Mouse (Mus musculus) neural tube, embryonic 14.5 days (tissue): ENCODE data around the gene Als2cr12. TPM values are rescaled to one million over a fixed set of nuclear protein-coding genes. Genes with fewer than 3 reads are reported as not detected.
"Not testable (repeated sequence)": the region's sequence is repeated elsewhere in the genome, so short reads cannot be mapped to it uniquely, and the experiment has no call there.

Experiments
- ATAC-seq: fragments of 200-750 bp; cut with Nextera tagmentation; 2 replicates; pipeline ENCODE4 v1.8.0; 2017; ENCODE audit warnings: low read depth, mild to moderate bottlenecking, moderate TSS enrichment, moderate library complexity
- H3K27ac ChIP-seq: fragments of 300-500 bp; sonication (generic); 2 replicates; pipeline ENCODE4 v1.5.1; 2014; ENCODE audit warnings: low read depth, mild to moderate bottlenecking, control low read depth, low read length, moderate library complexity, mixed read lengths
- H3K27me3 ChIP-seq: fragments of 300-500 bp; sonication (generic); 2 replicates; pipeline ENCODE4 v1.6.1; 2014; ENCODE audit warnings: low read length; ENCODE audit not compliant: control insufficient read depth, insufficient read depth
- H3K36me3 ChIP-seq: fragments of 300-500 bp; sonication (generic); 2 replicates; pipeline ENCODE4 v1.6.1; 2014; ENCODE audit warnings: low read length, mixed read lengths; ENCODE audit not compliant: control insufficient read depth, insufficient read depth
- H3K4me1 ChIP-seq: fragments of 300-500 bp; sonication (generic); 2 replicates; pipeline ENCODE4 v1.6.1; 2014; ENCODE audit warnings: low read length; ENCODE audit not compliant: control insufficient read depth, insufficient read depth
- H3K4me2 ChIP-seq: fragments of 300-500 bp; sonication (generic); 2 replicates; pipeline ENCODE4 v1.6.1; 2014; ENCODE audit warnings: mild to moderate bottlenecking, low read depth, low read length, control low read depth
- H3K4me3 ChIP-seq: fragments of 300-500 bp; sonication (generic); 2 replicates; pipeline ENCODE4 v1.5.1; 2014; ENCODE audit warnings: low read depth, low read length, control low read depth, mixed read lengths
- H3K9ac ChIP-seq: fragments of 300-500 bp; sonication (generic); replicated peaks from 2 replicates; pipeline ENCODE4 v1.6.1; 2014; ENCODE audit warnings: low read depth, mild to moderate bottlenecking, control low read depth, low read length, mixed read lengths
- H3K9me3 ChIP-seq: fragments of 300-500 bp; sonication (generic); 2 replicates; pipeline ENCODE4 v1.6.1; 2016; ENCODE audit warnings: low read length; ENCODE audit not compliant: control insufficient read depth
- WGBS: fragments of 180-500 bp; shearing (Covaris S2); extraction: QIAGEN DNeasy Blood & Tissue Kit; methylation state at CpG from one replicate; pipeline ENCODE4 v1.1.7; 2014; 5-methylcytosine and 5-hydroxymethylcytosine counted together
- polyA plus RNA-seq: library from polyadenylated mRNA; unstranded; fragments of >200 nt; fragmentation: Nextera tagmentation; extraction: Ambion mirVana; gene quantifications from 2 replicates; pipeline ENCODE4 v1.2.1, GENCODE M21; 2014

Als2cr12 gene
- polyA plus RNA-seq, 1 experiment from 2014 or later, result 0.11 TPM

DNA sequence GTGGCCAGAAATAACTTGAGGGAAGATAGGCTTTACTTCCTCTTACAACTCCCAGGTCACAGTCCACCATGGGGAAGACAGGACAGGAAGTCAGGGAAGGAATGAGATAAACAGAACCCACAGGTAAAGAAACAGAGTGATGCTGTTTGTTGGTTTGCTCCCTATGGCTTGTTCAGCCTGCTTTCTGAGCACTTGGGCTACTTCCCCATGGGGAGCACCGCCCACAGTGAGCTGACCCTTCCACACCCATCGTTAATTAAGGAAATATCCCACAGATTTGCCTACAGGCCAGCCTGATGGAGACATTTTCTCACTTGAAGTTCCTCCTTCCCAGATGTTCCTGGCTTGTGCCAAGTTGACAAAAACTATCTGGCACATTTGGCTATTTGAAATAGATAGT, 66.9 kb downstream of the Als2cr12 start:
- ATAC-seq, H3K9me3 ChIP-seq, H3K36me3 ChIP-seq, H3K4me3 ChIP-seq, H3K27ac ChIP-seq, H3K27me3 ChIP-seq, H3K4me1 ChIP-seq, H3K9ac ChIP-seq, H3K4me2 ChIP-seq: not testable (repeated sequence)
- WGBS, result 100% methylated on average over 1 of the region's 2 CpGs

DNA sequence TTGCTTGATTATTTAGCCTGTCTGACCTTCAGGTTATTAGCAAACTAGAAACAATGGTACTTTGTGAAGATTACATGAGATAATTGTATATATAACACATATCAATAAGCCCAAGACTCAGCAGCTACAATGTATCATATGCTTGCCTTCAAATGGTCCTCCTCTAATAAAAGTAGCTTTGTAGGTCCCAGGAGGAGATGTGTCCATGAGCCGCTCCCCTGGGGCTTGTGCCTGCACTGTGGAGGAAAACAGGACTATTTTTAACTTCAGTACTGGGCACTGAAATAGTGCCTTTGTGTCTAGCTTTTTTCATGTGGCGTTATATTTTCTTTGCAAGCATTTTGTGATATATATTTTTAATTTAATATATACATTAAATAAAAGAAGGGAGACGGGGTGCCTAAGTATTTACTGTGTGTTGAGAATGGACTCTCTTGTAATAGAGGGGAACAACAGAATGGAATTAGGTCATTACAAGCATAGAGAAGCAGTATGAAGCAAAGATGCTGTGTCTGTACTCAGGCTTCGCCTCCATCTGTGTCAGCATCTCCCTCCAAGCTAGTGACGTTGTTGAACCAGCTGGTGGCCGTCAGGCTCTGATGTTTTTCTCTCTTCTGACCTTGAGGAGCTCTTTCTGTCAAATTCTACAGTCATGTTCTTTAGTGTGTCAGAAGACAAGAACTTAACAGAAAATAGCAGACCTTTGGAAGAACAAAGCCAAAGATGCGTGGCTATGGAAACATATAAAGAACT, 73.6 kb downstream of the Als2cr12 start:
- no peaks in the 10 kb centered on the region for H3K27me3 ChIP-seq
- H3K4me2 ChIP-seq, result no peak overlapping the region
- no peak overlapping the region for H3K27ac ChIP-seq
- 70% methylated on average over 7 of the region's 7 CpGs for WGBS
- H3K4me3 ChIP-seq, result no peak overlapping the region
- no peaks in the 10 kb centered on the region for H3K36me3 ChIP-seq
- no peaks in the 10 kb centered on the region for H3K9me3 ChIP-seq
- peaks cover 3% of the 10 kb centered on the region; the same call in 1 of the 2 replicates for H3K4me1 ChIP-seq
- H3K9ac ChIP-seq, result no peak overlapping the region
- ATAC-seq, result peak; percentile 49; the same call in 1 of the 2 replicates

DNA sequence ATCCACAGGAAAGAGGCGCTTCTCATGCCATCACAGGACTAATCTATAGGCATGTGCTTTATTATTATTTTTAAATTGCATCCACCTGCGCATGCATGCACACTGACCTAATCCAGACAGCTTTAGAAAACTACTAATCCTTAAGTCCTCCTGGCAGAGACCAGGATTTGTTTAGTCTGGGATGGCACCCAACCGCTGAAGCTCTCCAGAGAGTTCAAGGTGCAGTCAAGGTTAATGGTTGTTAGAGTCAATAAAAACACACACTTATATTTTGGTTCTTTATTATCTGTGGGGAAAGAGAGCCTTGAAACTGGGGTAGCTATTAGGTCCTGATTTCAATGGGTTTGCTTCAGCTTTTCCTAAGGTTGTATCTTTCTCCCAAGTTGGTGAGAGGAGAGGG, 74.5 kb downstream of the Als2cr12 start:
- Histone ChIP-seq H3K27ac (no peak overlapping the region), H3K4me1 (peaks cover 3% of the 10 kb centered on the region; the same call in 1 of the 2 replicates), H3K36me3 (no peaks in the 10 kb centered on the region), H3K27me3 (no peaks in the 10 kb centered on the region), H3K9me3 (no peaks in the 10 kb centered on the region), H3K4me3 (no peak overlapping the region), H3K9ac (no peak overlapping the region), H3K4me2 (no peak overlapping the region)
- no peak for ATAC-seq
- 94% methylated on average over 3 of the region's 3 CpGs for WGBS

DNA sequence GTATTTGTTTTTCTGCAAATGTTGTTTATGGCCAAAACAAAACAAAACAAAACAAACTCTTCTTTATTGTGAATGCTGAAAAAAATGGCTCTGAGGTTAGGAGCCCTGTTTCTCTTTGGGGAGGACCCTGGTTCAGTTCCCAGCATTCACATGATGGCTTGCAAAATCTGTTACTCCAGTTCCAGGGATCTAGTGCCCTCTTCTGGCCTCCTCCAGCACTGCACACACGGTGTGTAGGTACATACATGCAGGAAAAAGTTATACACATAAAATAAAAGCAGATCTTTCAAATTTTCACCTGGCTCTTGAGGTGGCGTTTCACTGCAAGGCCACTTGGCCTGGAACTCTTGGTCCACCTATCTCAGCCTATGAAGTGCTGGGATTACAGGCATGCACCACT, 77.0 kb downstream of the Als2cr12 start:
- peaks cover 3% of the 10 kb centered on the region; the same call in 1 of the 2 replicates for H3K4me1 ChIP-seq
- 95% methylated on average over 2 of the region's 2 CpGs for WGBS
- H3K4me3 ChIP-seq, result no peak overlapping the region
- H3K27ac ChIP-seq, result no peak overlapping the region
- H3K36me3 ChIP-seq, result no peaks in the 10 kb centered on the region
- H3K9ac ChIP-seq, result no peak overlapping the region
- ATAC-seq, result no peak
- H3K9me3 ChIP-seq, result no peaks in the 10 kb centered on the region
- H3K27me3 ChIP-seq, result no peaks in the 10 kb centered on the region
- no peak overlapping the region for H3K4me2 ChIP-seq

DNA sequence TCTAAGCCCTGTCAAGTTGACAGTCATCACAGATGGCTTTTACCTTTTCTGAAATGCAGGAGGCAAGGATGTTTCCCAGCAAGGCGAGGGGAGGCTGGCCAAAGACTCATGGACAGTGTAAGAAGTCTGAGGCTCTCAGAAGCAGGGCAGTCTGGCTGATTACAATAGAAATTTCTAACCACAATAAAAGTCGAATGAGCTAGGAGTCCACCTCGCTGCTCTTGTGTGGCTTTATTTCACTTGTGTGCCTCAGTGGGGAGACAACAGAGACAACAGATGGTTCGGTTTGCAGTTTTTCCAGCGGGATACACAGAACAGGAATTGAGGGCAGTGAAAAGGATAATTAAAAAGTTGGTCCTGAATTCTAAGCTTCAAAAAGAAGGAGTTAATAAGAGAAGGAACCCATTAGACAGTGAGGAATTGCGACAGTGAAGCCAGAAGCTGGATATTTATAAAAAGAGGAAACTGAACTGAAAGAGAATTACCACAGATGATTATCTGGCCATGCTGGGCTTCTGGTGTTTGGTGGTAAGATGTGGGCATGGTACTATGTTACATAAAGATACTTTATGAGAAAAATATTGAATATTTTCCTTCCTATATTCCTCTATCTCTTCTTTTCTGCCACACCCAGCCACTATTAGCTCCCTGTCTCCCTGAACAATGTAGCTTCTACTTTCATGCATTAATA, 77.7 kb downstream of the Als2cr12 start:
- H3K4me1 ChIP-seq, result peaks cover 3% of the 10 kb centered on the region; the same call in 1 of the 2 replicates
- no peaks in the 10 kb centered on the region for H3K36me3 ChIP-seq
- no peaks in the 10 kb centered on the region for H3K9me3 ChIP-seq
- WGBS, result 75% methylated on average over 6 of the region's 6 CpGs
- H3K4me3 ChIP-seq, result no peak overlapping the region
- H3K27ac ChIP-seq, result no peak overlapping the region
- H3K4me2 ChIP-seq, result no peak overlapping the region
- no peak for ATAC-seq
- no peak overlapping the region for H3K9ac ChIP-seq
- no peaks in the 10 kb centered on the region for H3K27me3 ChIP-seq

DNA sequence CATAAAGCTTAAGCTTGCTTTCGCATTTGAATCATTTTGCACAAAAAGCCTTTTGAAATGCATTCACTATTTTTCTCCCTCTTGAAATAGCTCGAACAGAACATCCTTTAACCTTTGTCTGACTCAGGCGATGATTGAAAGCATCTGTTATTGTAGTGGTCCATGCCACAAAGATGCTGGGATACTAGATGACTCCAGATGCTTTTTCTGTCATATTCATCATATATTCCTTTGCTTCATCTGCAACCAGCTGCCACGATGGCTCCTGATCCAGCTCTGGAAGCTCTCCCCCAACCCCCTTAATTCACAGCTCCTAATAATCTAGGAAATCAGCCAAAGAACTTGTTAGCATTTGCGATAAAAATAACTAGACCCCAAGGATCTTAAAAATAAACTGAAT, 78.7 kb downstream of the Als2cr12 start:
- Histone ChIP-seq H3K36me3 (no peaks in the 10 kb centered on the region), H3K9me3 (no peaks in the 10 kb centered on the region), H3K27me3 (no peaks in the 10 kb centered on the region), H3K4me3 (no peak overlapping the region), H3K27ac (no peak overlapping the region), H3K4me1 (peaks cover 3% of the 10 kb centered on the region; the same call in 1 of the 2 replicates), H3K9ac (no peak overlapping the region), H3K4me2 (no peak overlapping the region)
- ATAC-seq, result no peak
- 56% methylated on average over 5 of the region's 5 CpGs for WGBS

DNA sequence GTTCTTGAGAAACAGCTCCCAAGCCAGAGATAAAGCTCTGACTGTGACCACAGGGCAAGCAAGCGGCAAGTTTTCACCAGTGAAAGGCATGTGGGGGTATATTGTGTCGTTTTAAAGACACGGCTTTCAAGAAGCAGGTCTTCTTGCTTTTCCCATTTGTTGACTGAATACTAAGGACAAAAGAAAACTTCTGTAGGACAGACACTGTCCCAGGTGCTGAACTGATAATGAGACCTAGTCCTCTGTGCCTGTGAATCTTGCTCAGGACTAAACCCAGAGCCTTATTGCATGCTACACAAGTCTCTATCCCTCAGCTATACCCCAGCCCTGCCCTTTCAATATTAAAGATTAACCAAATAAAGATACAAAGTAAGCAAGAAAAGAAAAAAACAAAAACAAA, 79.6 kb downstream of the Als2cr12 start:
- H3K9ac ChIP-seq, result no peak overlapping the region
- no peaks in the 10 kb centered on the region for H3K9me3 ChIP-seq
- ATAC-seq, result no peak
- H3K4me3 ChIP-seq, result no peak overlapping the region
- no peaks in the 10 kb centered on the region for H3K27me3 ChIP-seq
- no peaks in the 10 kb centered on the region for H3K36me3 ChIP-seq
- H3K27ac ChIP-seq, result no peak overlapping the region
- no peaks in the 10 kb centered on the region for H3K4me1 ChIP-seq
- WGBS, result 75% methylated on average over 3 of the region's 3 CpGs
- no peak overlapping the region for H3K4me2 ChIP-seq

DNA sequence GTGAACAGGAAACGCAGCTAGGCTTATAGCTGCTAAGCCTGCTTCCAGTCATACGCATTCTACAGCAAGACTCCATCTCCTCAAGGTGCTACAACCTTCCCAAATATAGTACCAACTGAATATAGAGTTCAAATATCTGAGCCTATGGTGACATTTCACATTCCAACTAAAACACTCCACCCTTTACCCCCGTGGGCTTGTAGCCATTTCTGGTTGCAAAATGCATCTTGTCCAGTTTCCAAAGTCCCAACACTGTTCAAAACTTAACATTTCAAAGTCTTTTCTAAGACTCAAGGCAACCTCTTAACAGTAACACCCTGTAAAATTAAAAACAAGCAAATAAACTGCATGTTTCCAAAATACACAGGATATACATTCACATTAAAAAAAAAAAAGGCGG, 80.6 kb downstream of the Als2cr12 start:
- 86% methylated on average over 4 of the region's 4 CpGs for WGBS
- H3K4me1 ChIP-seq, result no peaks in the 10 kb centered on the region

DNA sequence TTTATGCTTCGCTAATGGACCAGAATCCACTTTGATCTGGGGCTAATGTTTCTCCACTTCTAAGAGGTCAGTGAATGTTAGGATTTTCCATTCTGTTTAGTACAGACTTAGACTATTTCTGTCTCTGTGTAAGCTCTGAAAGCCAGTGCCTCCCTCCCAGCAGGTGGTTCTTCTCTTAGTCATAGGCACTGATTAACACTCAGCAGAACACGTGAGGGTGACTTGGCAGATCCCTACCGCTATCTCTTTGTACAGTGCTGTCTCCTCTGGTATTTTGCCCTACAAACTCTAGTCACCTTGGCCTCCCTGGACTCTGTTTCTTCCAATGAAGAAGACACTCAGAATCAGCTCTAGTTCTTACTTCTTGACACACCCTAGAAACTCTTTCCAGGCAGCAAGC, 81.4 kb downstream of the Als2cr12 start:
- Histone ChIP-seq H3K36me3 (no peaks in the 10 kb centered on the region), H3K4me2 (no peak overlapping the region), H3K9ac (no peak overlapping the region), H3K9me3 (no peaks in the 10 kb centered on the region), H3K4me3 (no peak overlapping the region), H3K4me1 (no peaks in the 10 kb centered on the region), H3K27ac (no peak overlapping the region), H3K27me3 (no peaks in the 10 kb centered on the region)
- no peak for ATAC-seq
- 80% methylated on average over 3 of the region's 3 CpGs for WGBS

More for the DNA sequence above, 80.6 kb downstream of the Als2cr12 start:
- Histone ChIP-seq H3K27ac (no peak overlapping the region), H3K36me3 (no peaks in the 10 kb centered on the region), H3K9me3 (no peaks in the 10 kb centered on the region), H3K4me3 (no peak overlapping the region), H3K27me3 (no peaks in the 10 kb centered on the region), H3K9ac (no peak overlapping the region), H3K4me2 (no peak overlapping the region)
- no peak for ATAC-seq
